Mouse (Mus musculus): ENCODE measurements around the gene Pik3r3. TPM values are rescaled to one million over a fixed set of nuclear protein-coding genes. Genes with fewer than 3 reads are reported as not detected.
A peak's percentile ranks its signal among the peaks of the same experiment; 100 is the strongest.
"Not testable (repeated sequence)": the region's sequence is repeated elsewhere in the genome, so short reads cannot be mapped to it uniquely, and the experiment has no call there.

Pik3r3 gene
- polyA plus RNA-seq, 1 experiment from 2014 or later = 22.2 TPM

GRCm38 (mm10) chr4:116217046-116217445 is 4.4 kb upstream of the Pik3r3 start:
- Histone ChIP-seq H3K4me1 (ENCODE audit: insufficient read depth, low read length) (peaks cover 5% of the 10 kb centered on the region; the same call in 1 of the 2 replicates), H3K9ac (replicated peaks; ENCODE audit: low read length) (no peak overlapping the region), H3K4me3 (ENCODE audit: low read length) (no peak overlapping the region), H3K9me3 (ENCODE audit: low read length) (no peaks in the 10 kb centered on the region), H3K4me2 (replicated peaks; ENCODE audit: low read depth, low read length) (no peak overlapping the region), H3K27ac (ENCODE audit: low read length) (no peak overlapping the region), H3K36me3 (ENCODE audit: insufficient read depth, low read length) (no peaks in the 10 kb centered on the region), H3K27me3 (ENCODE audit: insufficient read depth, low read length) (no peaks in the 10 kb centered on the region)
- WGBS = 48% methylated on average over 2 of the region's 2 CpGs
- no peak for ATAC-seq (ENCODE audit: low FRiP score, low TSS enrichment)

GRCm38 (mm10) chr4:116217661-116218060 is 3.8 kb upstream of the Pik3r3 start:
- not testable (repeated sequence) for H3K36me3 ChIP-seq (ENCODE audit: insufficient read depth, low read length); H3K9me3 ChIP-seq (ENCODE audit: low read length); H3K4me2 ChIP-seq (replicated peaks; ENCODE audit: low read depth, low read length); H3K4me3 ChIP-seq (ENCODE audit: low read length); H3K27ac ChIP-seq (ENCODE audit: low read length); ATAC-seq (ENCODE audit: low FRiP score, low TSS enrichment); H3K27me3 ChIP-seq (ENCODE audit: insufficient read depth, low read length); H3K4me1 ChIP-seq (ENCODE audit: insufficient read depth, low read length); H3K9ac ChIP-seq (replicated peaks; ENCODE audit: low read length)
- 89% methylated on average over 1 of the region's 1 CpGs for WGBS

DNA sequence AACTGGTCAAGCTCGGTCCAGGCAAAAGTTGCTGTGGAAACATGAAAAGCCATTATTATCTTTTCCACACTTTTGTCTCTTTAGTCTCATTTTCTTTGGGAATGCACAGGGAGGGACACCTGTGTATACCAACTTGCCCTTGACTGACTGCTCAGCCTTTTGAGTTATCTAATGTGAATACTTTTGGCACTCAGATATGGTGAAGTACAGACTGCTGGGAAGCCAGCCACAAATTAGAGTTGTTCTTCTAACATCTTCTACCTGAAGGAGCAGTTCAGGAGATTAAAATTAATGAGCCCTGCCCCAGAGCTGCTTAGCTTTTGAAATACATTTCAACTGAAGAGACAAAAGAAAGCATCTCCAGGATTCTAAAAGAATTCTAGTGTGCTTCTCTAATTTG is 2.4 kb upstream of the Pik3r3 start:
- H3K9ac ChIP-seq (replicated peaks; ENCODE audit: low read length) = no peak overlapping the region
- H3K27ac ChIP-seq (ENCODE audit: low read length) = no peak overlapping the region
- H3K4me3 ChIP-seq (ENCODE audit: low read length) = no peak overlapping the region
- peaks cover 10% of the 10 kb centered on the region; the same call in 1 of the 2 replicates for H3K4me1 ChIP-seq (ENCODE audit: insufficient read depth, low read length)
- WGBS = 83% methylated on average over 1 of the region's 1 CpGs
- H3K9me3 ChIP-seq (ENCODE audit: low read length) = no peaks in the 10 kb centered on the region
- no peaks in the 10 kb centered on the region for H3K27me3 ChIP-seq (ENCODE audit: insufficient read depth, low read length)
- no peak overlapping the region for H3K4me2 ChIP-seq (replicated peaks; ENCODE audit: low read depth, low read length)
- H3K36me3 ChIP-seq (ENCODE audit: insufficient read depth, low read length) = no peaks in the 10 kb centered on the region
- ATAC-seq (ENCODE audit: low FRiP score, low TSS enrichment) = no peak

DNA sequence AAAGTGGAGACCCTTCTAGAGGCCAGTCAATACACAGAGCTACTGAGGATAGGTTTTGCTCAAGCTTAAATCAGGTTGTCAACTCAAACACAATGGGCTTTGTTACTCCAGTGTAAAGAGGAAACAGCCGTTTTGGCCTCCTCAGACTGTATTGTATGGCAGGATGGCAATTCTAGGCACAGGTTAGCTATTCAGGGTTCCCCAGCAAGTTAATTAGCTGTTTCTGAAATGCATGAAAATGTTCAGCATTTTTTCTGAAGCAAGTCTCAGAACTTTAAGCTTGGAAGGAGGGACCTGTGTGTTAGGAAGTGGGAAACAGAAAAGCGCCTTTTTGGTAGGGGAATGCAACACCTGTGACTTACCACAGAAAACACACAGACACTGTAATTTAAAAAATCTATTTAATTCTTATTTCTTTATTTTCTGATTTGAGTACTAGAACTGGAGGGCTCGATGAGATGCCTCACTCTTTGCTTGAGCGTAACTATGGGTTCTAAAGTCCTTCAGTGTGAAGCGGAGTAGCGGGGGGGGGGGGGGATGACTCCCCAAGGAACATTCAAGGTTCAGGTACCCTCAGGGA is 1.3 kb upstream of the Pik3r3 start:
- ATAC-seq (ENCODE audit: low FRiP score, low TSS enrichment) = no peak
- H3K4me3 ChIP-seq (ENCODE audit: low read length) = peak overlapping the region; percentile 87
- H3K27me3 ChIP-seq (ENCODE audit: insufficient read depth, low read length) = no peaks in the 10 kb centered on the region
- WGBS = 3% methylated on average over 6 of the region's 6 CpGs
- H3K9ac ChIP-seq (replicated peaks; ENCODE audit: low read length) = peak overlapping the region; percentile 88
- peak overlapping the region; percentile 78 for H3K4me2 ChIP-seq (replicated peaks; ENCODE audit: low read depth, low read length)
- H3K4me1 ChIP-seq (ENCODE audit: insufficient read depth, low read length) = peaks cover 10% of the 10 kb centered on the region; the same call in 1 of the 2 replicates
- peak overlapping the region; percentile 99 for H3K27ac ChIP-seq (ENCODE audit: low read length)
- H3K9me3 ChIP-seq (ENCODE audit: low read length) = no peaks in the 10 kb centered on the region
- H3K36me3 ChIP-seq (ENCODE audit: insufficient read depth, low read length) = no peaks in the 10 kb centered on the region

- Histone ChIP-seq H3K4me3 (ENCODE audit: low read length) (peak overlapping the region; percentile 87), H3K27ac (ENCODE audit: low read length) (peak overlapping the region; percentile 99), H3K9me3 (ENCODE audit: low read length) (no peaks in the 10 kb centered on the region), H3K4me1 (ENCODE audit: insufficient read depth, low read length) (peaks cover 10% of the 10 kb centered on the region; the same call in 1 of the 2 replicates), H3K9ac (replicated peaks; ENCODE audit: low read length) (peak overlapping the region; percentile 88), H3K4me2 (replicated peaks; ENCODE audit: low read depth, low read length) (peak overlapping the region; percentile 78), H3K27me3 (ENCODE audit: insufficient read depth, low read length) (no peaks in the 10 kb centered on the region), H3K36me3 (ENCODE audit: insufficient read depth, low read length) (no peaks in the 10 kb centered on the region)
- under 1% methylated on average over 26 of the region's 26 CpGs for WGBS
- peak; percentile 70; the same call in 1 of the 2 replicates for ATAC-seq (ENCODE audit: low FRiP score, low TSS enrichment)
Measured at GRCm38 (mm10) chr4:116220780-116221139, 658 bp upstream of the Pik3r3 start.

- Histone ChIP-seq H3K27ac (ENCODE audit: low read length) (peak overlapping the region; percentile 99), H3K36me3 (ENCODE audit: insufficient read depth, low read length) (no peaks in the 10 kb centered on the region), H3K9me3 (ENCODE audit: low read length) (no peaks in the 10 kb centered on the region), H3K9ac (replicated peaks; ENCODE audit: low read length) (peak overlapping the region; percentile 91), H3K27me3 (ENCODE audit: insufficient read depth, low read length) (no peaks in the 10 kb centered on the region), H3K4me3 (ENCODE audit: low read length) (peak overlapping the region; percentile 87), H3K4me1 (ENCODE audit: insufficient read depth, low read length) (peaks cover 10% of the 10 kb centered on the region; the same call in 1 of the 2 replicates), H3K4me2 (replicated peaks; ENCODE audit: low read depth, low read length) (peak overlapping the region; percentile 70)
- under 1% methylated on average over 23 of the region's 23 CpGs for WGBS
- ATAC-seq (ENCODE audit: low FRiP score, low TSS enrichment) = no peak
Measured at GRCm38 (mm10) chr4:116221996-116222842, 801 bp downstream of the Pik3r3 start.

DNA sequence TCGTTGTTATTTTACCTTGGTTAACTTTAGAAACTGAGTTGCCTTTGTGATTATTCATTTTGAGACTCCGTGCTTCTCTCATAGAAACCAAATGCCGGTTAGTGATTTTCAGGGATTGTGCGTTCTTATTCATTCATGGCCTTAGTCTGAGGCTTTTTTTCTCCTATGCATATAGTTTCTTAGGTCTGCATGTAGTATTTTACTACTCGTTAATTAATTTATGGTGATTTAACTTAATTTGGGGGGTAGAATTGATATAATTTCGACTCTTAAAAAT is 1.4 kb downstream of the Pik3r3 start:
- H3K4me1 ChIP-seq (ENCODE audit: insufficient read depth, low read length) = peaks cover 10% of the 10 kb centered on the region; the same call in 1 of the 2 replicates
- no peaks in the 10 kb centered on the region for H3K9me3 ChIP-seq (ENCODE audit: low read length)
- ATAC-seq (ENCODE audit: low FRiP score, low TSS enrichment) = no peak
- H3K27ac ChIP-seq (ENCODE audit: low read length) = no peak overlapping the region
- no peaks in the 10 kb centered on the region for H3K36me3 ChIP-seq (ENCODE audit: insufficient read depth, low read length)
- H3K27me3 ChIP-seq (ENCODE audit: insufficient read depth, low read length) = no peaks in the 10 kb centered on the region
- peak overlapping the region; percentile 87 for H3K4me3 ChIP-seq (ENCODE audit: low read length)
- peak overlapping the region; percentile 91 for H3K9ac ChIP-seq (replicated peaks; ENCODE audit: low read length)
- WGBS = 1% methylated on average over 6 of the region's 6 CpGs
- H3K4me2 ChIP-seq (replicated peaks; ENCODE audit: low read depth, low read length) = peak overlapping the region; percentile 70

DNA sequence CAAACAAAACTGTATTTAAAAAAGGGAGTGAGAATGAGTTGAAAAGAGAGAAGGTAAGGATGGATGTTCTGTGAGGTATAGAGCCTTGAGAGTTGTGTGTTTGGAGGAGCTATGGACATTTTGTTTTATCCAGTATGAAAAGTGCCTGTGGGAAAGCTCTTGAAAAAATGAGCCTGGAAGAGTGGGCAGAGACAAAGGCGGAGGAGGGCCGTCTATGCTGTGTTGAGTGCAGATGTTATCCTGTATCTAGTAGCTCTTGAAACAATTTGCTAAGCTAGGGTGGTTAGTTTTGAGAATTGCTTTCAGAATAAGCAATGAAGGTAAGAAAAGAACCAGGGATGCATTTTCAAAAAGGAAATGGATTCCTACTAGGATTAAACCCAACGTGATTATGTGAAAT is 22.0 kb downstream of the Pik3r3 start:
- 71% methylated on average over 3 of the region's 3 CpGs for WGBS
- H3K4me1 ChIP-seq (ENCODE audit: insufficient read depth, low read length) = no peaks in the 10 kb centered on the region
- no peaks in the 10 kb centered on the region for H3K9me3 ChIP-seq (ENCODE audit: low read length)
- no peak overlapping the region for H3K4me2 ChIP-seq (replicated peaks; ENCODE audit: low read depth, low read length)
- ATAC-seq (ENCODE audit: low FRiP score, low TSS enrichment) = no peak
- H3K9ac ChIP-seq (replicated peaks; ENCODE audit: low read length) = no peak overlapping the region
- peaks cover 3% of the 10 kb centered on the region; the same call in 1 of the 2 replicates for H3K36me3 ChIP-seq (ENCODE audit: insufficient read depth, low read length)
- H3K4me3 ChIP-seq (ENCODE audit: low read length) = no peak overlapping the region
- H3K27ac ChIP-seq (ENCODE audit: low read length) = no peak overlapping the region
- H3K27me3 ChIP-seq (ENCODE audit: insufficient read depth, low read length) = no peaks in the 10 kb centered on the region

DNA sequence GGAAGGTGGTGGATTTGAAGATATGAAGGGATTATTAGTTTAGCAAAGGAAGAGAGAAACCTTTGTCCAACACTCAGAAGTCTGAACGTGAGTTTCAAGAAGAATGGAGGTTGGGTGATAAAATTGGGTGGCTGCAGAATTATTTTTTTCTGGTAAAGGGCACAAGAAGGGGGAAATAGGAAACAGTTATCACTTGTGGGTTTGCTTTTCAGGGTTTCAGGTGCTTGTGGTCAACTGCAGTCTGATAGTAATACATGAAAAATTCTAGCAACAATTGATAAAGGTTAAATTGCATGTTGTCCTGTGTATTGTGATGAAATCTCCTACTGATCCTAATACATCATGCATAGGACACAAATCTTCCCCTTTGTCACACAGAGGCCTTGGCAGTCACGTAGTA is 22.8 kb downstream of the Pik3r3 start:
- WGBS = 65% methylated on average over 2 of the region's 2 CpGs
- no peaks in the 10 kb centered on the region for H3K4me1 ChIP-seq (ENCODE audit: insufficient read depth, low read length)
- no peaks in the 10 kb centered on the region for H3K9me3 ChIP-seq (ENCODE audit: low read length)
- no peak for ATAC-seq (ENCODE audit: low FRiP score, low TSS enrichment)
- no peak overlapping the region for H3K4me3 ChIP-seq (ENCODE audit: low read length)
- H3K4me2 ChIP-seq (replicated peaks; ENCODE audit: low read depth, low read length) = no peak overlapping the region
- no peaks in the 10 kb centered on the region for H3K27me3 ChIP-seq (ENCODE audit: insufficient read depth, low read length)
- peaks cover 3% of the 10 kb centered on the region; the same call in 1 of the 2 replicates for H3K36me3 ChIP-seq (ENCODE audit: insufficient read depth, low read length)
- no peak overlapping the region for H3K27ac ChIP-seq (ENCODE audit: low read length)
- H3K9ac ChIP-seq (replicated peaks; ENCODE audit: low read length) = no peak overlapping the region

DNA sequence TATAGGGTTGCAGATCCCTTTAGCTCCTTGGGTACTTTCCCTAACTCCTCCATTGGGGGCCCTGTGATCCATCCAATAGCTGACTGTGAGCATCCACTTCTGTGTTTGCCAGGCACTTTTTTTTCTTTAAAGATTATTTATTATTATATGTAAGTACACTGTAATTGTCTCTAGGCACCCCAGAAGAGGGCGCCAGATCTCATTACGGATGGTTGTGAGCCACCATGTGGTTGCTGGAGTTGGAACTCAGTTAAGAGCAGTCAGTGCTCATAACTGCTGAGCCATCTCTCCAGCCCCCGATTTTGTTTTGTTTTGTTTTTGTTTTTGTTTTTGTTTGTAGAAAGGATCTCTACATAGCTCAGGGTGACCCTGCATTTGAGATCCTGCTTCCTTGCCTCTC is 24.5 kb downstream of the Pik3r3 start:
- H3K4me2 ChIP-seq (replicated peaks; ENCODE audit: low read depth, low read length); H3K9ac ChIP-seq (replicated peaks; ENCODE audit: low read length); H3K4me1 ChIP-seq (ENCODE audit: insufficient read depth, low read length); H3K9me3 ChIP-seq (ENCODE audit: low read length); H3K27me3 ChIP-seq (ENCODE audit: insufficient read depth, low read length); ATAC-seq (ENCODE audit: low FRiP score, low TSS enrichment); H3K27ac ChIP-seq (ENCODE audit: low read length); H3K4me3 ChIP-seq (ENCODE audit: low read length); H3K36me3 ChIP-seq (ENCODE audit: insufficient read depth, low read length): not testable (repeated sequence)
- 51% methylated on average over 3 of the region's 3 CpGs for WGBS
